ENCODE assay signal across 16 mouse cellular contexts in the genomic region with DNA sequence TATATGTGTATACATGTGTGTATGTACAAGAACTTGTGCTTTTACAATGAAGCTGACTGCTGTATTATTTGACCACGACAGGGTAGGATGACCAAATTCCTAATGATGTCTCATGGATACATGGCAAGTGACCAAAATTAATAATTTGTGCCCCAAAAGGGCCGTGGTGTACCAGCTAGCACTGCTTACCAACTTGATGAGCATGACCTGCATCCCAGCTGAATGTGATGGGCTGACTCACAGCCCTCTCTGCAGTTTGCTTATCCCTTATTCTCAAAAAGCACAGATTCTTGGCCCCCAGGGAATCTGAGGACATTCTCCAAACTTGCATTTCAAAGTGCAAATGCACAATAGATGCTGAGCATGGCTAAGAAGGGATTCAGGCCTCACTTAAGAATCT.
"Had no signal": no experiment of that assay in that cellular context is flagged by ENCODE, and none has a peak within 500 bp of the region (broad histone marks: within the 10 kb centered on the region; RNA-seq: fewer than 3 reads in every experiment).

No protein-coding gene starts in this region.

- DNase-seq: heart, postnatal 10 days; heart, postnatal 14 days; heart, postnatal 36 days; heart, postnatal 4 days; kidney, adult 11 months; kidney, adult 18-20 months; kidney, adult 2 months; kidney, adult 8-10 months; kidney, adult 9 months; kidney, postnatal 10 days; kidney, postnatal 14 days; kidney, postnatal 25 days; kidney, postnatal 36 days; kidney, postnatal 4 days; layer of hippocampus, adult 9-11 months; layer of hippocampus, postnatal 36 days had no signal
